Comparison of ENCODE assay signal across 22 mouse cellular contexts in genomic region chr1:92398601-92399000, GRCm38 (mm10).
A peak's percentile ranks its signal among the peaks of the same experiment; 100 is the strongest.
DNase-seq lines count a peak whose midpoint lies in the region; ATAC-seq and TF ChIP-seq lines count a peak whose summit lies in the region.
"Had no signal": no experiment of that assay in that cellular context is flagged by ENCODE, and none has a peak within 500 bp of the region (broad histone marks: within the 10 kb centered on the region; RNA-seq: fewer than 3 reads in every experiment).

No protein-coding gene starts in this region.

- DNase-seq in hindbrain, postnatal 0 days (ENCODE audit: low spot score), result no peak
- peak; percentile 36 for DNase-seq in embryo, embryonic 10 days (ENCODE audit: low spot score)
- DNase-seq in embryonic facial prominence, embryonic 10.5 days (ENCODE audit: low spot score), result peak; percentile 48
- DNase-seq in forebrain, embryonic 11.5 days (ENCODE audit: low spot score), result no peak
- no peak for DNase-seq in cerebellum, postnatal 25 days
- no peak for DNase-seq in lung, postnatal 10 days
- DNase-seq: adrenal gland, postnatal 36 days; B cell, adult 2 months; cerebellum, adult 18-20 months; heart, adult 18-20 months; kidney, adult 11 months; layer of hippocampus, postnatal 36 days; liver; thymus, postnatal 36 days had no signal

- H3K4me3 ChIP-seq in hindbrain, embryonic 15.5 days, result no peak overlapping the region
- H3K4me3 ChIP-seq in hindbrain, postnatal 0 days (ENCODE audit: low read length), result no peak overlapping the region
- H3K4me3 ChIP-seq in embryonic facial prominence, embryonic 10.5 days, result no peak overlapping the region
- H3K4me3 ChIP-seq in midbrain, embryonic 15.5 days, result no peak overlapping the region
- H3K4me3 ChIP-seq in forebrain, embryonic 11.5 days (ENCODE audit: low read depth, low read length), result no peak overlapping the region
- H3K4me3 ChIP-seq: embryonic facial prominence, embryonic 15.5 days; forebrain, embryonic 12.5 days; hindbrain, embryonic 12.5 days; megakaryocyte, embryonic 14.5 days; myocyte had no signal

- H3K36me3 ChIP-seq in hindbrain, embryonic 15.5 days, result no peaks in the 10 kb centered on the region
- no peaks in the 10 kb centered on the region for H3K36me3 ChIP-seq in hindbrain, postnatal 0 days (ENCODE audit: insufficient read depth, low read length)
- no peaks in the 10 kb centered on the region for H3K36me3 ChIP-seq in embryonic facial prominence, embryonic 10.5 days (replicated peaks)
- no peaks in the 10 kb centered on the region for H3K36me3 ChIP-seq in midbrain, embryonic 15.5 days (replicated peaks)
- H3K36me3 ChIP-seq in forebrain, embryonic 11.5 days (ENCODE audit: control insufficient read depth, insufficient read depth, low read length), result no peaks in the 10 kb centered on the region
- H3K36me3 ChIP-seq: embryonic facial prominence, embryonic 15.5 days; forebrain, embryonic 12.5 days; hindbrain, embryonic 12.5 days had no signal

- no peak overlapping the region for H3K4me2 ChIP-seq in hindbrain, embryonic 15.5 days
- H3K4me2 ChIP-seq in hindbrain, postnatal 0 days (ENCODE audit: low read depth, low read length), result no peak overlapping the region
- H3K4me2 ChIP-seq in midbrain, embryonic 15.5 days, result no peak overlapping the region
- H3K4me2 ChIP-seq in forebrain, embryonic 11.5 days (ENCODE audit: low read depth, low read length, severe bottlenecking), result no peak overlapping the region
- H3K4me2 ChIP-seq: embryonic facial prominence, embryonic 15.5 days had no signal

- no peak overlapping the region for H3K9ac ChIP-seq in hindbrain, embryonic 15.5 days
- no peak overlapping the region for H3K9ac ChIP-seq in hindbrain, postnatal 0 days (replicated peaks; ENCODE audit: low read length)
- no peak overlapping the region for H3K9ac ChIP-seq in midbrain, embryonic 15.5 days
- H3K9ac ChIP-seq in forebrain, embryonic 11.5 days (ENCODE audit: low read length), result no peak overlapping the region
- H3K9ac ChIP-seq: embryonic facial prominence, embryonic 15.5 days; forebrain, embryonic 12.5 days had no signal

- ATAC-seq in hindbrain, embryonic 15.5 days (ENCODE audit: low FRiP score, low read depth), result no peak
- ATAC-seq in hindbrain, postnatal 0 days, result no peak
- ATAC-seq in midbrain, embryonic 15.5 days (replicated peaks), result no peak
- no peak for ATAC-seq in forebrain, embryonic 11.5 days (replicated peaks; ENCODE audit: low FRiP score)

- no peak for TF ChIP-seq CTCF in hindbrain, postnatal 0 days (IDR thresholded peaks at IDR 0.05; ENCODE audit: low read depth)

- 0 out of 2 replicates have a peak overlapping the region, but pooled peaks have one; percentile 79 for H3K27ac ChIP-seq in hindbrain, embryonic 15.5 days (replicated peaks)
- H3K27ac ChIP-seq in hindbrain, postnatal 0 days, result no peak overlapping the region
- H3K27ac ChIP-seq in embryonic facial prominence, embryonic 10.5 days (replicated peaks), result peak overlapping the region; percentile 54; the same call in 1 of the 2 replicates
- H3K27ac ChIP-seq in midbrain, embryonic 15.5 days, result peak overlapping the region; percentile 71
- no peak overlapping the region for H3K27ac ChIP-seq in forebrain, embryonic 11.5 days (ENCODE audit: low read depth, low read length)
- H3K27ac ChIP-seq: embryonic facial prominence, embryonic 15.5 days; forebrain, embryonic 12.5 days; kidney, postnatal 0 days had no signal

- H3K4me1 ChIP-seq in hindbrain, embryonic 15.5 days (replicated peaks), result peaks cover 20% of the 10 kb centered on the region
- H3K4me1 ChIP-seq in hindbrain, postnatal 0 days (ENCODE audit: insufficient read depth, low read length), result peaks cover 11% of the 10 kb centered on the region; the same call in 1 of the 2 replicates
- peaks cover 35% of the 10 kb centered on the region for H3K4me1 ChIP-seq in embryonic facial prominence, embryonic 10.5 days
- H3K4me1 ChIP-seq in midbrain, embryonic 15.5 days, result peaks cover 18% of the 10 kb centered on the region
- peaks cover 10% of the 10 kb centered on the region; the same call in 1 of the 2 replicates for H3K4me1 ChIP-seq in forebrain, embryonic 11.5 days (replicated peaks; ENCODE audit: control insufficient read depth, insufficient read depth, low read length)

- H3K27me3 ChIP-seq in hindbrain, embryonic 15.5 days, result no peaks in the 10 kb centered on the region
- no peaks in the 10 kb centered on the region for H3K27me3 ChIP-seq in hindbrain, postnatal 0 days (ENCODE audit: insufficient read depth, low read length)
- H3K27me3 ChIP-seq in embryonic facial prominence, embryonic 10.5 days (replicated peaks; ENCODE audit: low read depth, poor library complexity, severe bottlenecking), result peaks cover 10% of the 10 kb centered on the region; the same call in 1 of the 2 replicates
- no peaks in the 10 kb centered on the region for H3K27me3 ChIP-seq in midbrain, embryonic 15.5 days (replicated peaks)
- no peaks in the 10 kb centered on the region for H3K27me3 ChIP-seq in forebrain, embryonic 11.5 days (ENCODE audit: control insufficient read depth, insufficient read depth, low read length)
- H3K27me3 ChIP-seq: embryonic facial prominence, embryonic 15.5 days; hindbrain, embryonic 12.5 days had no signal

- no peaks in the 10 kb centered on the region for H3K9me3 ChIP-seq in hindbrain, embryonic 15.5 days
- H3K9me3 ChIP-seq in hindbrain, postnatal 0 days (ENCODE audit: low read length), result no peaks in the 10 kb centered on the region
- no peaks in the 10 kb centered on the region for H3K9me3 ChIP-seq in embryonic facial prominence, embryonic 10.5 days
- H3K9me3 ChIP-seq in midbrain, embryonic 15.5 days, result no peaks in the 10 kb centered on the region
- H3K9me3 ChIP-seq in forebrain, embryonic 11.5 days (ENCODE audit: control insufficient read depth, low read length), result no peaks in the 10 kb centered on the region
- H3K9me3 ChIP-seq: embryonic facial prominence, embryonic 15.5 days; forebrain, embryonic 12.5 days; hindbrain, embryonic 12.5 days had no signal

- 59% methylated on average over 7 of the region's 7 CpGs for WGBS in hindbrain, embryonic 15.5 days
- 63% methylated on average over 7 of the region's 7 CpGs for WGBS in hindbrain, postnatal 0 days
- 33% methylated on average over 7 of the region's 7 CpGs for WGBS in embryonic facial prominence, embryonic 10.5 days
- WGBS in midbrain, embryonic 15.5 days, result 51% methylated on average over 7 of the region's 7 CpGs
- 45% methylated on average over 7 of the region's 7 CpGs for WGBS in forebrain, embryonic 11.5 days

Comparison
In these comparisons a context has a peak if more than half of its experiments do, and no peak if none do; other contexts are left out.
1. H3K27ac ChIP-seq: peak in hindbrain, embryonic 15.5 days (single experiment), embryonic facial prominence, embryonic 10.5 days (single experiment) and midbrain, embryonic 15.5 days (single experiment); none in hindbrain, postnatal 0 days (single experiment) and forebrain, embryonic 11.5 days (single experiment).
2. DNase-seq: peak in embryo, embryonic 10 days (single experiment) and embryonic facial prominence, embryonic 10.5 days (single experiment); none in hindbrain, postnatal 0 days (single experiment), forebrain, embryonic 11.5 days (single experiment), cerebellum, postnatal 25 days (0 of 2) and lung, postnatal 10 days (single experiment).